Mouse (Mus musculus): ENCODE measurements at regions not wholly inside any gene's neighbourhood (a gene's known extent, or its start where the extent isn't known, plus 50 kb on each side); places are given as distances from the start of the nearest gene placed in this dataset.

DNA sequence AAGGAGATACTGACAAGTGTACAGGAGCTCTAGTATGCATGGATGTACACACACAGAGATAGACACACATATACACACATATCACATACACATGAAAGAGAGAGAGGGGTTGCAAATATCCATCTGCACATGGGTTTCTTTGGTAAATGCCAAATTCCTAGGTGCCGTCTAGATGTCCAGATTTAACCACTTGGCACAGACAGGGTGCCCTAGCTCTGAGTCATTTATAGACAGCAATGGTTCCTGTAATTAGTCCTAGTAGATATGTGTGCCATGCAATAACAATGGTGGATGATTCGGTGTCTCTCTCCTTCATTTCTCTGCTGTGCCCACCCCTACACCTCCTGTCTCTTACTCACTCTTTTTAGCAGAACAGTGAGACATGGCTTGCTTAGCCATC is 389.7 kb downstream of the Cd83 start:
- no peak overlapping the region for H3K9ac ChIP-seq (replicated peaks; ENCODE audit: low read depth, low read length)
- ATAC-seq (ENCODE audit: insufficient read depth, low read depth) (no peak), DNase-seq (ENCODE audit: low spot score) (no peak)
- no peak overlapping the region for H3K27ac ChIP-seq (ENCODE audit: low read depth)
- 78% methylated on average over 2 of the region's 2 CpGs for WGBS
- no peaks in the 10 kb centered on the region for H3K4me1 ChIP-seq (ENCODE audit: control insufficient read depth, insufficient read depth)
- no peaks in the 10 kb centered on the region for H3K36me3 ChIP-seq (replicated peaks; ENCODE audit: control insufficient read depth, insufficient read depth, low read length)
- H3K27me3 ChIP-seq (ENCODE audit: control insufficient read depth, insufficient read depth, low read length), result no peaks in the 10 kb centered on the region
- no peak for TF ChIP-seq EP300 (IDR thresholded peaks at IDR 0.05; ENCODE audit: low read depth)
- no peak for TF ChIP-seq CTCF (IDR thresholded peaks at IDR 0.05; ENCODE audit: low read depth)
- H3K4me2 ChIP-seq (ENCODE audit: low read depth, low read length), result no peak overlapping the region
- H3K4me3 ChIP-seq (ENCODE audit: low read depth, low read length), result no peak overlapping the region
- no peaks in the 10 kb centered on the region for H3K9me3 ChIP-seq (replicated peaks; ENCODE audit: control insufficient read depth, low read length)

DNA sequence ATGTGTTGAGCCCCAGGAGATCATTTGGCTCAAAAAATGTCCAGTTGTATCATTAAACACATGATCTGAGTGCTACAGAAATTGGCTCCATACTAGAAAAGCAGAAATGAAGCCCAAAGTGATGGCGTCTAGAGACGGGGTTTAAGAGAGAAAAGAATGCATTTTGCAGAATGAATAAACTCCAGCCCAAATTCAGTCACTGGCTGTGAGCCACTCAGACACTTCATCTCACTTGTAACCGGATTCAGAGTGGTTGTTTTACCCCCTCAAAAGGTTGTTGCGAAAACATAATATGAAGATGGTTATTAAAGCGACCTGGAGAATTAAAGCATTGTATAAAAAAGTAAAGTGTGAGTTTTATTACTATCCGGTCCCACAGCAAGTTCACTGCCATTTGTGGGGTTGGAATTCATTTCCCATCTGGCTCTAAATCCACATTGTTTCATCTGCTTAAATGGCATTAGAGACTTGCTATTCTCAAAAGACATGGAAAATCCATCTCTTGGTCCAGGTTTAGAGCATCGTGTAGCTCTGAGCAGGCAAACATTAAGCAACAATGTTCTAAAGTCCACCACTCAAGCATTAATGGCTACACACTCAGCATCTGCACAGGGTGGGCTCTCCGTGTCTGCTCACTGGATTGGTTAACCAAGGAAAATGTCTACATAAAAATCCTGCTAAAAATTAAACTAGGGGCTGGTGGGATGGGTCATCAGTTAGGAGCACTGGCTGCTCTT is 390.9 kb downstream of the Cd83 start:
- TF ChIP-seq EP300 (IDR thresholded peaks at IDR 0.05; ENCODE audit: low read depth), result no peak
- no peak for TF ChIP-seq CTCF (IDR thresholded peaks at IDR 0.05; ENCODE audit: low read depth)
- ATAC-seq (ENCODE audit: insufficient read depth, low read depth) (no peak), DNase-seq (ENCODE audit: low spot score) (no peak)
- H3K4me3 ChIP-seq (ENCODE audit: low read depth, low read length), result no peak overlapping the region
- WGBS, result 85% methylated on average over 8 of the region's 8 CpGs
- no peak overlapping the region for H3K27ac ChIP-seq (ENCODE audit: low read depth)
- no peaks in the 10 kb centered on the region for H3K36me3 ChIP-seq (replicated peaks; ENCODE audit: control insufficient read depth, insufficient read depth, low read length)
- no peaks in the 10 kb centered on the region for H3K9me3 ChIP-seq (replicated peaks; ENCODE audit: control insufficient read depth, low read length)
- H3K4me1 ChIP-seq (ENCODE audit: control insufficient read depth, insufficient read depth), result no peaks in the 10 kb centered on the region
- H3K27me3 ChIP-seq (ENCODE audit: control insufficient read depth, insufficient read depth, low read length), result no peaks in the 10 kb centered on the region
- no peak overlapping the region for H3K9ac ChIP-seq (replicated peaks; ENCODE audit: low read depth, low read length)
- H3K4me2 ChIP-seq (ENCODE audit: low read depth, low read length), result no peak overlapping the region

DNA sequence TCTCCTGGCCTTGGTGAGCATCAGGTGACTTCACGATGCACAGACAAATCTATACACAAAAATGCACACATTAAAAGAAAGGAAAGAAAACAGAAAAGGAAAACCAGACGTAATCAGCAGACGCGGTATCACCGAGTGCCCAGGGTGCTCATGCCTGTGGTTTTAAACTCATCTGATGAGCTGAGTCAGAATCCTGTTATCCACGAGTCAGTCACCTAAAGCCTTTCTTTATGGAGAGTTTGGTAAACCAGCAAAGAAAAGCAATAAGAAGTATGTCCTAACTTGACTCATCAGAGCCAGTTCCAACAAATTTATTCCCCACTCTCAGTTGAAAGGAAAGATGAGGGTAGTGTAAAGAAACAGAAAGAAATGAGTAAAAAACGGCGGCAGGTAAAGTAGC is 391.5 kb downstream of the Cd83 start:
- no peak for TF ChIP-seq EP300 (IDR thresholded peaks at IDR 0.05; ENCODE audit: low read depth)
- TF ChIP-seq CTCF (IDR thresholded peaks at IDR 0.05; ENCODE audit: low read depth), result no peak
- DNase-seq (ENCODE audit: low spot score), result no peak
- WGBS, result 88% methylated on average over 8 of the region's 8 CpGs

DNA sequence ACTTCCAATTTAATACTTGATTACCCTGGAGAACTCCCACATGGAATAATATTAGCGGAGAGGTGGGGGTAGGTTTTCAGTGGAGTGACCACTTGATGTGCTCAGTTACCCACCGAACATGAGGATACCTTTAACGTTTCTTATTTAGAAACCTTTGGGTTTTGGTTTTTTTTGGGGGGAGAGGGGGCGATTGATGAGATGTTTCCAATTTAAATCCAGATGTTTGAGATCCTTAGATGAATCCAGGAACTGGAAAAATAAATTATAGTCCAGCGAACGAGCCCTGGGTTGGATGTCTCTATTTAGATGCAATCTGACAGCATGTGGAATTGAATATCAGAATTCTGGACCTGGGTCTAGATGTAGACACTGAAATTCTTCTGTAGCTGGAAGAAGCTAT is 393.4 kb downstream of the Cd83 start:
- no peak overlapping the region for H3K4me3 ChIP-seq (ENCODE audit: low read depth, low read length)
- no peak overlapping the region for H3K27ac ChIP-seq (ENCODE audit: low read depth)
- H3K9ac ChIP-seq (replicated peaks; ENCODE audit: low read depth, low read length), result no peak overlapping the region
- no peaks in the 10 kb centered on the region for H3K9me3 ChIP-seq (replicated peaks; ENCODE audit: control insufficient read depth, low read length)
- 86% methylated on average over 6 of the region's 6 CpGs for WGBS
- ATAC-seq (ENCODE audit: insufficient read depth, low read depth), result no peak
- TF ChIP-seq CTCF (IDR thresholded peaks at IDR 0.05; ENCODE audit: low read depth), result no peak
- TF ChIP-seq EP300 (IDR thresholded peaks at IDR 0.05; ENCODE audit: low read depth), result no peak
- no peak for DNase-seq (ENCODE audit: low spot score)
- H3K4me1 ChIP-seq (ENCODE audit: control insufficient read depth, insufficient read depth), result no peaks in the 10 kb centered on the region
- H3K4me2 ChIP-seq (ENCODE audit: low read depth, low read length), result no peak overlapping the region
- H3K27me3 ChIP-seq (ENCODE audit: control insufficient read depth, insufficient read depth, low read length), result no peaks in the 10 kb centered on the region
- no peaks in the 10 kb centered on the region for H3K36me3 ChIP-seq (replicated peaks; ENCODE audit: control insufficient read depth, insufficient read depth, low read length)

More for the DNA sequence above, 391.5 kb downstream of the Cd83 start:
- Histone ChIP-seq H3K27me3 (ENCODE audit: control insufficient read depth, insufficient read depth, low read length) (no peaks in the 10 kb centered on the region), H3K9me3 (replicated peaks; ENCODE audit: control insufficient read depth, low read length) (no peaks in the 10 kb centered on the region), H3K27ac (ENCODE audit: low read depth) (no peak overlapping the region), H3K4me2 (ENCODE audit: low read depth, low read length) (no peak overlapping the region), H3K36me3 (replicated peaks; ENCODE audit: control insufficient read depth, insufficient read depth, low read length) (no peaks in the 10 kb centered on the region), H3K9ac (replicated peaks; ENCODE audit: low read depth, low read length) (no peak overlapping the region), H3K4me1 (ENCODE audit: control insufficient read depth, insufficient read depth) (no peaks in the 10 kb centered on the region), H3K4me3 (ENCODE audit: low read depth, low read length) (no peak overlapping the region)
- no peak for ATAC-seq (ENCODE audit: insufficient read depth, low read depth)

DNA sequence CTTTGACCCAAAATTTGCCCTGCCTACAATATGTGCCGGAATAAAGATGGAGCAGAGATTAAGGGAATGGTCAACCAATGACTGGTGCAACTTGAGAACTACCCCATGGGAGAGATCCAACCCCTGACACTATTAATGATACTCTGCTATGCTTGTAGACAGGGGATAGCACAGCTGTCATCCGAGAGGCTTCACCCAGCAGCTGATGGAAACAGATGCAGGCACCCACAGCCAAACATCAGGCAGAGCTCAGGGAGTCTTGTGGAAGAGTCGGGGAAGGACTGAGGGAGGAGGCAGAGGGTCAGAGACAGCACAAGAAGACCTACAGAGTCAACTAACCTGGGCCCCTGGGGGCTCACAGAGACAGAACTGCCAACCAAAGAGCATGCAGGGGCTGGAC is 395.8 kb downstream of the Cd83 start:
- no peaks in the 10 kb centered on the region for H3K36me3 ChIP-seq (replicated peaks; ENCODE audit: control insufficient read depth, insufficient read depth, low read length)
- no peak overlapping the region for H3K9ac ChIP-seq (replicated peaks; ENCODE audit: low read depth, low read length)
- no peak overlapping the region for H3K4me2 ChIP-seq (ENCODE audit: low read depth, low read length)
- no peaks in the 10 kb centered on the region for H3K4me1 ChIP-seq (ENCODE audit: control insufficient read depth, insufficient read depth)
- ATAC-seq (ENCODE audit: insufficient read depth, low read depth) (no peak), DNase-seq (ENCODE audit: low spot score) (no peak)
- no peak overlapping the region for H3K4me3 ChIP-seq (ENCODE audit: low read depth, low read length)
- H3K27ac ChIP-seq (ENCODE audit: low read depth), result no peak overlapping the region
- H3K27me3 ChIP-seq (ENCODE audit: control insufficient read depth, insufficient read depth, low read length), result no peaks in the 10 kb centered on the region
- H3K9me3 ChIP-seq (replicated peaks; ENCODE audit: control insufficient read depth, low read length), result no peaks in the 10 kb centered on the region
- no peak for TF ChIP-seq EP300 (IDR thresholded peaks at IDR 0.05; ENCODE audit: low read depth)
- no peak for TF ChIP-seq CTCF (IDR thresholded peaks at IDR 0.05; ENCODE audit: low read depth)
- WGBS, result 78% methylated on average over 3 of the region's 3 CpGs

Measured in heart, postnatal 0 days (tissue).